Mouse (Mus musculus) G1E (cell line): ENCODE measurements at regions not wholly inside any gene's neighbourhood (a gene's known extent, or its start where the extent isn't known, plus 50 kb on each side); places are given as distances from the start of the nearest gene placed in this dataset.

Experiments used
- CTCF ChIP-seq: IDR thresholded peaks from 2 replicates; pipeline ENCODE4 v1.5.1; 2012; ENCODE audit warnings: low read depth, low read length, inconsistent platforms, mixed read lengths
- GATA2 ChIP-seq: IDR thresholded peaks from 2 replicates; pipeline ENCODE4 v1.6.1; 2012; ENCODE audit warnings: low read depth, low read length, inconsistent platforms, borderline replicate concordance
- TAL1 ChIP-seq: conservative IDR thresholded peaks from 2 replicates; pipeline ENCODE4 v1.6.1; 2012; ENCODE audit warnings: low read depth, low read length, inconsistent platforms, mixed read lengths

GRCm38 (mm10) chr4:6514823-6515222 lies 1721.7 kb upstream of the Impad1 start:
- TF ChIP-seq CTCF (peak; percentile 59), GATA2 (no peak), TAL1 (no peak)
